Mouse (Mus musculus): ENCODE measurements at regions not wholly inside any gene's neighbourhood (a gene's known extent, or its start where the extent isn't known, plus 50 kb on each side); places are given as distances from the start of the nearest gene placed in this dataset.
A peak's percentile ranks its signal among the peaks of the same experiment; 100 is the strongest.

- H3K9me3 ChIP-seq (replicated peaks; ENCODE audit: control insufficient read depth, low read length), result no peaks in the 10 kb centered on the region
- WGBS, result 84% methylated on average over 12 of the region's 12 CpGs
- no peak overlapping the region for H3K4me2 ChIP-seq (ENCODE audit: low read depth, low read length)
- H3K4me1 ChIP-seq (ENCODE audit: control insufficient read depth, insufficient read depth, low read length), result no peaks in the 10 kb centered on the region
- DNase-seq (ENCODE audit: low spot score) (no peak), ATAC-seq (replicated peaks; ENCODE audit: insufficient number of reproducible peaks, low FRiP score, low TSS enrichment, low read depth) (no peak)
- H3K27ac ChIP-seq (replicated peaks; ENCODE audit: low read depth, low read length), result no peak overlapping the region
- no peak overlapping the region for H3K9ac ChIP-seq (replicated peaks; ENCODE audit: low read length)
- H3K4me3 ChIP-seq (ENCODE audit: low read depth, low read length), result no peak overlapping the region
- H3K27me3 ChIP-seq (ENCODE audit: control insufficient read depth, insufficient read depth, low read length), result no peaks in the 10 kb centered on the region; the same call in 1 of the 2 replicates
- H3K36me3 ChIP-seq (replicated peaks; ENCODE audit: control insufficient read depth, insufficient read depth, low read depth, low read length), result no peaks in the 10 kb centered on the region
These were observed 137.4 kb upstream of the Plcz1 start for GRCm38 (mm10) chr6:140178425-140179193.

GRCm38 (mm10) chr6:140172716-140173115, 131.5 kb upstream of the Plcz1 start:
- DNase-seq (ENCODE audit: low spot score) (no peak), ATAC-seq (replicated peaks; ENCODE audit: insufficient number of reproducible peaks, low FRiP score, low TSS enrichment, low read depth) (no peak)
- Histone ChIP-seq H3K4me2 (ENCODE audit: low read depth, low read length) (no peak overlapping the region), H3K4me3 (ENCODE audit: low read depth, low read length) (no peak overlapping the region), H3K36me3 (replicated peaks; ENCODE audit: control insufficient read depth, insufficient read depth, low read depth, low read length) (no peaks in the 10 kb centered on the region), H3K9ac (replicated peaks; ENCODE audit: low read length) (no peak overlapping the region), H3K4me1 (ENCODE audit: control insufficient read depth, insufficient read depth, low read length) (no peaks in the 10 kb centered on the region), H3K27me3 (ENCODE audit: control insufficient read depth, insufficient read depth, low read length) (no peaks in the 10 kb centered on the region), H3K9me3 (replicated peaks; ENCODE audit: control insufficient read depth, low read length) (no peaks in the 10 kb centered on the region), H3K27ac (replicated peaks; ENCODE audit: low read depth, low read length) (no peak overlapping the region)
- 92% methylated on average over 9 of the region's 9 CpGs for WGBS

GRCm38 (mm10) chr6:140169836-140170235, 128.6 kb upstream of the Plcz1 start:
- 91% methylated on average over 3 of the region's 3 CpGs for WGBS
- H3K4me3 ChIP-seq (ENCODE audit: low read depth, low read length), result no peak overlapping the region
- H3K4me1 ChIP-seq (ENCODE audit: control insufficient read depth, insufficient read depth, low read length), result no peaks in the 10 kb centered on the region
- ATAC-seq (replicated peaks; ENCODE audit: insufficient number of reproducible peaks, low FRiP score, low TSS enrichment, low read depth) (no peak), DNase-seq (ENCODE audit: low spot score) (no peak)
- no peak overlapping the region for H3K9ac ChIP-seq (replicated peaks; ENCODE audit: low read length)
- H3K36me3 ChIP-seq (replicated peaks; ENCODE audit: control insufficient read depth, insufficient read depth, low read depth, low read length), result no peaks in the 10 kb centered on the region
- H3K27me3 ChIP-seq (ENCODE audit: control insufficient read depth, insufficient read depth, low read length), result no peaks in the 10 kb centered on the region
- H3K27ac ChIP-seq (replicated peaks; ENCODE audit: low read depth, low read length), result no peak overlapping the region
- no peak overlapping the region for H3K4me2 ChIP-seq (ENCODE audit: low read depth, low read length)
- no peaks in the 10 kb centered on the region for H3K9me3 ChIP-seq (replicated peaks; ENCODE audit: control insufficient read depth, low read length)

- Histone ChIP-seq H3K4me1 (ENCODE audit: control insufficient read depth, insufficient read depth, low read length) (no peaks in the 10 kb centered on the region), H3K9me3 (replicated peaks; ENCODE audit: control insufficient read depth, low read length) (no peaks in the 10 kb centered on the region), H3K27me3 (ENCODE audit: control insufficient read depth, insufficient read depth, low read length) (no peaks in the 10 kb centered on the region), H3K4me3 (ENCODE audit: low read depth, low read length) (no peak overlapping the region), H3K4me2 (ENCODE audit: low read depth, low read length) (no peak overlapping the region), H3K36me3 (replicated peaks; ENCODE audit: control insufficient read depth, insufficient read depth, low read depth, low read length) (no peaks in the 10 kb centered on the region), H3K9ac (replicated peaks; ENCODE audit: low read length) (no peak overlapping the region), H3K27ac (replicated peaks; ENCODE audit: low read depth, low read length) (no peak overlapping the region)
- WGBS, result 78% methylated on average over 4 of the region's 4 CpGs
- no peak for ATAC-seq (replicated peaks; ENCODE audit: insufficient number of reproducible peaks, low FRiP score, low TSS enrichment, low read depth)
- no peak for DNase-seq (ENCODE audit: low spot score)
These were observed 125.9 kb upstream of the Plcz1 start for GRCm38 (mm10) chr6:140167182-140167581.

- Histone ChIP-seq H3K27ac (replicated peaks; ENCODE audit: low read depth, low read length) (no peak overlapping the region), H3K9ac (replicated peaks; ENCODE audit: low read length) (no peak overlapping the region), H3K4me3 (ENCODE audit: low read depth, low read length) (no peak overlapping the region), H3K4me1 (ENCODE audit: control insufficient read depth, insufficient read depth, low read length) (no peaks in the 10 kb centered on the region), H3K4me2 (ENCODE audit: low read depth, low read length) (no peak overlapping the region), H3K27me3 (ENCODE audit: control insufficient read depth, insufficient read depth, low read length) (no peaks in the 10 kb centered on the region), H3K9me3 (replicated peaks; ENCODE audit: control insufficient read depth, low read length) (no peaks in the 10 kb centered on the region), H3K36me3 (replicated peaks; ENCODE audit: control insufficient read depth, insufficient read depth, low read depth, low read length) (no peaks in the 10 kb centered on the region)
- DNase-seq (ENCODE audit: low spot score) (no peak), ATAC-seq (replicated peaks; ENCODE audit: insufficient number of reproducible peaks, low FRiP score, low TSS enrichment, low read depth) (no peak)
- WGBS, result 83% methylated on average over 5 of the region's 5 CpGs
These were observed 121.5 kb upstream of the Plcz1 start for GRCm38 (mm10) chr6:140162729-140163128.

- no peak overlapping the region for H3K4me3 ChIP-seq (ENCODE audit: low read depth, low read length)
- ATAC-seq (replicated peaks; ENCODE audit: insufficient number of reproducible peaks, low FRiP score, low TSS enrichment, low read depth) (no peak), DNase-seq (ENCODE audit: low spot score) (no peak)
- no peaks in the 10 kb centered on the region for H3K9me3 ChIP-seq (replicated peaks; ENCODE audit: control insufficient read depth, low read length)
- H3K27me3 ChIP-seq (ENCODE audit: control insufficient read depth, insufficient read depth, low read length), result no peaks in the 10 kb centered on the region
- 72% methylated on average over 4 of the region's 4 CpGs for WGBS
- no peak overlapping the region for H3K4me2 ChIP-seq (ENCODE audit: low read depth, low read length)
- no peak overlapping the region for H3K27ac ChIP-seq (replicated peaks; ENCODE audit: low read depth, low read length)
- H3K9ac ChIP-seq (replicated peaks; ENCODE audit: low read length), result no peak overlapping the region
- H3K4me1 ChIP-seq (ENCODE audit: control insufficient read depth, insufficient read depth, low read length), result no peaks in the 10 kb centered on the region
- no peaks in the 10 kb centered on the region for H3K36me3 ChIP-seq (replicated peaks; ENCODE audit: control insufficient read depth, insufficient read depth, low read depth, low read length)
These were observed 120.2 kb upstream of the Plcz1 start for GRCm38 (mm10) chr6:140161482-140161881.

GRCm38 (mm10) chr6:140160946-140161345, 119.7 kb upstream of the Plcz1 start:
- Histone ChIP-seq H3K4me3 (ENCODE audit: low read depth, low read length) (no peak overlapping the region), H3K9me3 (replicated peaks; ENCODE audit: control insufficient read depth, low read length) (no peaks in the 10 kb centered on the region), H3K36me3 (replicated peaks; ENCODE audit: control insufficient read depth, insufficient read depth, low read depth, low read length) (no peaks in the 10 kb centered on the region), H3K9ac (replicated peaks; ENCODE audit: low read length) (no peak overlapping the region), H3K4me2 (ENCODE audit: low read depth, low read length) (no peak overlapping the region), H3K27ac (replicated peaks; ENCODE audit: low read depth, low read length) (no peak overlapping the region), H3K4me1 (ENCODE audit: control insufficient read depth, insufficient read depth, low read length) (no peaks in the 10 kb centered on the region), H3K27me3 (ENCODE audit: control insufficient read depth, insufficient read depth, low read length) (no peaks in the 10 kb centered on the region)
- ATAC-seq (replicated peaks; ENCODE audit: insufficient number of reproducible peaks, low FRiP score, low TSS enrichment, low read depth) (no peak), DNase-seq (ENCODE audit: low spot score) (peak; percentile 21)
- 63% methylated on average over 13 of the region's 13 CpGs for WGBS

- 82% methylated on average over 13 of the region's 13 CpGs for WGBS
- Histone ChIP-seq H3K27me3 (ENCODE audit: control insufficient read depth, insufficient read depth, low read length) (no peaks in the 10 kb centered on the region), H3K4me1 (ENCODE audit: control insufficient read depth, insufficient read depth, low read length) (no peaks in the 10 kb centered on the region), H3K36me3 (replicated peaks; ENCODE audit: control insufficient read depth, insufficient read depth, low read depth, low read length) (no peaks in the 10 kb centered on the region), H3K4me3 (ENCODE audit: low read depth, low read length) (no peak overlapping the region), H3K9ac (replicated peaks; ENCODE audit: low read length) (no peak overlapping the region), H3K27ac (replicated peaks; ENCODE audit: low read depth, low read length) (no peak overlapping the region), H3K4me2 (ENCODE audit: low read depth, low read length) (no peak overlapping the region), H3K9me3 (replicated peaks; ENCODE audit: control insufficient read depth, low read length) (no peaks in the 10 kb centered on the region)
- no peak for ATAC-seq (replicated peaks; ENCODE audit: insufficient number of reproducible peaks, low FRiP score, low TSS enrichment, low read depth)
- DNase-seq (ENCODE audit: low spot score), result no peak
These were observed 117.7 kb upstream of the Plcz1 start for GRCm38 (mm10) chr6:140158986-140159385.
